Mouse (Mus musculus) kidney, postnatal 0 days (tissue): ENCODE measurements around the gene Trrap. TPM values are rescaled to one million over a fixed set of nuclear protein-coding genes. Genes with fewer than 3 reads are reported as not detected.

Source experiments
- ATAC-seq: fragments of 200-750 bp; cut with Nextera tagmentation; replicated peaks from 2 replicates; pipeline ENCODE4 v1.8.0; 2017; ENCODE audit warnings: low read depth, moderate number of reproducible peaks, moderate TSS enrichment, moderate library complexity; ENCODE audit not compliant: low FRiP score
- DNase-seq: peaks from one replicate; pipeline ENCODE4 v3.0.0-alpha.2; 2016; ENCODE audit warnings: low spot score
- H3K27ac ChIP-seq: fragments of 300-500 bp; sonication (generic); 2 replicates; pipeline ENCODE4 v1.5.1; 2014; ENCODE audit warnings: mild to moderate bottlenecking
- H3K27me3 ChIP-seq: fragments of 300-500 bp; sonication (generic); 2 replicates; pipeline ENCODE4 v1.6.1; 2014; ENCODE audit warnings: low read length, mixed read lengths; ENCODE audit not compliant: insufficient read depth
- H3K36me3 ChIP-seq: fragments of 300-500 bp; sonication (generic); 2 replicates; pipeline ENCODE4 v1.6.1; 2014; ENCODE audit warnings: low read length, mixed read lengths; ENCODE audit not compliant: insufficient read depth
- H3K4me1 ChIP-seq: fragments of 300-500 bp; sonication (generic); replicated peaks from 2 replicates; pipeline ENCODE4 v1.6.1; 2014; ENCODE audit warnings: antibody characterized with exemption, low read length, mixed read lengths; ENCODE audit not compliant: insufficient read depth
- H3K4me2 ChIP-seq: fragments of 300-500 bp; sonication (generic); 2 replicates; pipeline ENCODE4 v1.6.1; 2014; ENCODE audit warnings: mild to moderate bottlenecking, low read length, moderate library complexity, mixed read lengths
- H3K4me3 ChIP-seq: fragments of 300-500 bp; sonication (generic); replicated peaks from 2 replicates; pipeline ENCODE4 v1.5.1; 2014; ENCODE audit warnings: low read depth, low read length
- H3K9ac ChIP-seq: fragments of 300-500 bp; sonication (generic); 2 replicates; pipeline ENCODE4 v1.6.1; 2014; ENCODE audit warnings: low read depth, low read length
- H3K9me3 ChIP-seq: fragments of 300-500 bp; sonication (generic); replicated peaks from 2 replicates; pipeline ENCODE4 v1.6.1; 2016; ENCODE audit warnings: low read length, inconsistent platforms, mixed read lengths
- CTCF ChIP-seq: IDR thresholded peaks from 2 replicates; pipeline ENCODE4 v1.5.1; 2016; ENCODE audit warnings: antibody characterized with exemption, low read depth, mild to moderate bottlenecking, moderate library complexity
- WGBS: fragments of 180-500 bp; shearing (Covaris S2); extraction: QIAGEN DNeasy Blood & Tissue Kit; methylation state at CpG from one replicate; pipeline ENCODE4 v1.1.7; 2014; 5-methylcytosine and 5-hydroxymethylcytosine counted together
- polyA plus RNA-seq: library from polyadenylated mRNA; unstranded; fragments of >200 nt; fragmentation: Nextera tagmentation; extraction: Ambion mirVana; gene quantifications from 2 replicates; pipeline ENCODE4 v1.2.1, GENCODE M21; 2015

Gene Trrap
- polyA plus RNA-seq, 1 experiment from 2014 or later: 41.1 TPM

DNA sequence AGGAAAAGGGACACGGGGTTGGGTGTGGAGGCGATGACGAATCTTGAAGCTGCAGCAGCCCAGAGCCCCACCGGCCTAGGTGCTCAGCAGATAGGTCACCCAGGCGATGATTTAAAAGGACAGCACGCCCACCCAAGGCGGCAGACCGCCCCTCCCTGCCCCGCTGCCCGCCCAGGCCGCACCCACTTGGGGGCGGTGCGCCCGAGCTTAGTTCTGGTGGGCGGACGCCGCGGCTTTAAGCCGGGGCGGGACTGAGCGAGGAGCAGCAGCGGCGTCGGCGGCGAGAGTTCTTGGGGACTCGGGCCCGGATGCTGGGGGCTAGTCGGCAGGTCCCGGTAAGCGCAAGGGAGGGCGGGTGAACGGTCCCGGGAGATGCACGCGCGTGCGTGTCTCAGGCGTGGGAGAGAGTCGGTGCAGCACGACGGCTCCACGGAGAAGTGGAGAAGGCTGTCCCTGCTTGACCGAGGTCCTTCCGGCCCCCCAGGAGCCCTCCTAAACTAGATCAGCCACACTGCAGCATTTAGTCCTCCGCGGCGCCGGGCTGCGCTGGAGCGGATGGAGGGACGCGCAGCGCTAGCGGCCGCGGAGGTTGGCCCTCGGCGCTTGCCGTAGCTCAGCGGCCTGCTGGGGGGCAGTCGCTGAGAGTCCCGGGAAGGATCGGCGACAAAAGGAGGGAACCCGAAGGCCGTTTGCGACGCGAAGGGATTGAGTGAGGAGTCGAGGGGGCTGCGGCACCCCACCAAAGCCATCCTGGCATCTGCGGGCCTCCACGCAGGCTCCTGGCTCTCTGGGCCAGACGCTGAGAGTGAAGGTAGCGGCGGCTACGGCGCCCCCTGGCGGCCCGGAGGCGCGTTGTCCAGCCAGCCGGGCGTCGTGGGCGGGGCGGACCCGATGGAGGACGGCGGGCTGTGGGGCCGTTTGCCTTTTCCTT lies 644 bp downstream of the Trrap start:
- ATAC-seq (peak; percentile 91), DNase-seq (peak; percentile 95)
- no peaks in the 10 kb centered on the region for H3K9me3 ChIP-seq
- peaks cover 8% of the 10 kb centered on the region for H3K4me1 ChIP-seq
- H3K27ac ChIP-seq: peak overlapping the region; percentile 97
- under 1% methylated on average over 91 of the region's 92 CpGs for WGBS
- peak; percentile 95 for TF ChIP-seq CTCF
- peaks cover 18% of the 10 kb centered on the region; the same call in 1 of the 2 replicates for H3K36me3 ChIP-seq
- peak overlapping the region; percentile 69 for H3K4me3 ChIP-seq
- H3K4me2 ChIP-seq: peak overlapping the region; percentile 73
- no peaks in the 10 kb centered on the region for H3K27me3 ChIP-seq
- peak overlapping the region; percentile 93 for H3K9ac ChIP-seq

DNA sequence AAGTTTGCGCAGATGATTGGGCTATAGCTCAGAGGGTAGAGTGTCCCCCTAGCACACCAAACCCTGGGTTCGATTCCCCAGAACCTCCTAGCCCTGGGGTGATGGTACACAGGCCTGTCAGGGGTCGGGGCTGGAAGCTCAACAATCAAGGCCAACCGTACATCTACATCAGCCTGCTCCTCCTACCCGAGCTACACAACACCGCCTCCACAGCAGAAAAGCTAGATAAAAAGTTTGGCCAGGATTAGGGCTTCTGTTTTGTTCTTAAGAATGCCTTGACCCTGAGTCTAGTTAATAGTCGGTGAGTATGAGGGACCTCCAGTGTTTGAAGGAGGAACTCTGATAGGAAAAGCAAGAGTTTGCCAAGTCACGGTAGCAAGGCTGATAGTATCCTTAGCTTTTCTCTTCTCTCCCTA lies 1.5 kb downstream of the Trrap start:
- DNase-seq: peak; percentile 48
- 15% methylated on average over 8 of the region's 8 CpGs for WGBS
- no peak for ATAC-seq

DNA sequence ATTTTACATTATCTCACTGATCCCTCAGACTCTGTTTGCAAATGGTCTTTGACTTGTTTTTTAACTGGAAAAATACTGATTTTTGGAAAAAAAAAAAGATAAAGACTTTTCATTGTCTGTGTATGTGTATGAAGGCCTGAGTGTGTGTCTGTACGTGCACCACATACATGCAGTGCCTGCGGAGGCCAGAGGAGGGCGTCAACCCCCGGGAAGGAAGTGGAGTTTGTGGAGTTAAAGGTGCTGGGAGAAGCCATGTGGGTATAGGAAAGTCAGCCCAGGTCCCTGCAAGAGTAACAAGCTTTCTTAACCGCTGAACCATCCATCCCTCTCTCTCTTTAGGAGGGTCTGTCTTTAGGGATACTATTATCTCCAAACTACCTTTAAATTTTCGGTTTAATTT lies 5.7 kb downstream of the Trrap start:
- DNase-seq (no peak), ATAC-seq (no peak)
- H3K36me3 ChIP-seq: peaks cover 48% of the 10 kb centered on the region
- H3K4me3 ChIP-seq: no peak overlapping the region
- TF ChIP-seq CTCF: no peak
- no peak overlapping the region for H3K9ac ChIP-seq
- H3K4me1 ChIP-seq: peaks cover 8% of the 10 kb centered on the region
- H3K9me3 ChIP-seq: no peaks in the 10 kb centered on the region
- H3K27ac ChIP-seq: no peak overlapping the region
- no peaks in the 10 kb centered on the region for H3K27me3 ChIP-seq
- H3K4me2 ChIP-seq: no peak overlapping the region
- 94% methylated on average over 6 of the region's 6 CpGs for WGBS

More for the DNA sequence above, 1.5 kb downstream of the Trrap start:
- Histone ChIP-seq H3K4me2 (peak overlapping the region; percentile 73), H3K4me1 (peaks cover 8% of the 10 kb centered on the region), H3K9me3 (no peaks in the 10 kb centered on the region), H3K9ac (peak overlapping the region; percentile 93), H3K4me3 (peak overlapping the region; percentile 69), H3K27me3 (no peaks in the 10 kb centered on the region), H3K27ac (peak overlapping the region; percentile 97), H3K36me3 (peaks cover 23% of the 10 kb centered on the region; the same call in 1 of the 2 replicates)
- TF ChIP-seq CTCF: no peak

DNA sequence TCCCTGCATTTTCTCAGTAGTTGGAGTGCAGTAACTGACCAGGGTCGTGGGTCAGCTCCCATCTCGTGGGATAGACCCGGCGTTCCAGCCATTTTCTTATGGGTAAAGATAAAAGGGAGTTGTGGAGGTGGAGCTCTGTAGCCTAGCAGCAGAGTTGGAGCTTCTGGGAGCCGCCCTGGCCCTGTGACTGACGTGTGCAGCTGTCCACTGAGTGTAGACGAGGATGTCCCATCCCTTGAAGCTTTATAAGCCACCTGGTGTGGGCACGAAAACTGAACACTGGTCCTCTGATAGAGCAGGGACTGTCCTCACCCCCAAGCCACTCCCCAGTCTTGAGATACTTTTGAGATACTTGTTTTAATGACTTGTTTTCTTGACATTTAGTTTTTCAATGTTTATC lies 13.1 kb downstream of the Trrap start:
- H3K4me3 ChIP-seq: no peak overlapping the region
- TF ChIP-seq CTCF: no peak
- H3K27me3 ChIP-seq: no peaks in the 10 kb centered on the region
- no peak overlapping the region for H3K4me2 ChIP-seq
- no peaks in the 10 kb centered on the region for H3K9me3 ChIP-seq
- peaks cover 82% of the 10 kb centered on the region for H3K36me3 ChIP-seq
- H3K4me1 ChIP-seq: no peaks in the 10 kb centered on the region
- no peak for DNase-seq
- no peak overlapping the region for H3K9ac ChIP-seq
- H3K27ac ChIP-seq: no peak overlapping the region
- 56% methylated on average over 8 of the region's 8 CpGs for WGBS
- ATAC-seq: no peak

DNA sequence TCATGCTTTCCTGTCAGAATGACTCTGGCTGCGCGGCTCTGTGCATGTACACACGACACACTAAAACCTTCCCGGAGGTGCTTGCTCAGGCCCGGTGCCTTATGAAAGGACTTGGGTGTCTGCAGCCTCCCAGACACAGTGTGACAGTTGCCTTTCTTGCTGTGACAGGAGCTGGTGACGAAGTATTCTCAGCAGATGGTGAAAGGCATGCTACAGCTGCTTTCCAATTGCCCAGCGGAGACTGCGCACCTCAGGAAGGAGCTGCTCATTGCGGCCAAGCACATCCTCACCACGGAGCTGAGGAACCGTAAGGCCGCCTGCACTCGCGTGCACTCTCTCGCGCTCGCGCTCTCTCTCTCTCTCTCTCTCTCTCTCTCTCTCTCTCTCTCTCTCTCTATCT lies 18.9 kb downstream of the Trrap start:
- WGBS: 95% methylated on average over 18 of the region's 18 CpGs
- TF ChIP-seq CTCF: no peak
- DNase-seq: no peak
- Histone ChIP-seq H3K4me1 (no peaks in the 10 kb centered on the region), H3K4me3 (no peak overlapping the region), H3K36me3 (peaks cover 86% of the 10 kb centered on the region), H3K9me3 (no peaks in the 10 kb centered on the region), H3K4me2 (no peak overlapping the region), H3K27me3 (no peaks in the 10 kb centered on the region), H3K9ac (no peak overlapping the region), H3K27ac (no peak overlapping the region)
- ATAC-seq: no peak

DNA sequence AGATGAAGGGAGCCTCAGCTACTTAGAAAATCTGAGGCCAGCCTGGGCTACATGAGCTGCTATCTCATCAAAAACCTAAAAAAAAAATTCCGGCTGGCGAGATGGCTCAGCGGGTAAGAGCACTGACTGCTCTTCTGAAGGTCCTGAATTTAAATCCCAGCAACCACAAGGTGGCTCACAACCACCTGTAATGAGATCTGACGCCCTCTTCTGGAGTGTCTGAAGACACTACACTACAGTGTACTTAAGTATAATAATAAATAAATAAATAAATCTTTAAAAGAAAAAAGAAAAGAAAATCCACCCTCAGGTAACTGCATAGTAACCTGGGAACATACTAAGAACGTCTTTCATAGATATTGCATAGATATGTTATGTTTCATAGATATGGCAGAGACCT lies 25.8 kb downstream of the Trrap start:
- Histone ChIP-seq H3K9me3 (no peaks in the 10 kb centered on the region), H3K27ac (no peak overlapping the region), H3K27me3 (no peaks in the 10 kb centered on the region), H3K4me1 (no peaks in the 10 kb centered on the region), H3K4me3 (no peak overlapping the region), H3K4me2 (no peak overlapping the region), H3K36me3 (peaks cover 94% of the 10 kb centered on the region), H3K9ac (no peak overlapping the region)
- ATAC-seq: no peak
- 85% methylated on average over 5 of the region's 5 CpGs for WGBS
- peak; percentile 28; the same call in 1 of the 2 replicates for TF ChIP-seq CTCF
- DNase-seq: no peak
